In genomic region chr5:96531962-96532361, GRCm38 (mm10) we compare ENCODE assay signal across 10 mouse cellular contexts.
"Had no signal": no experiment of that assay in that cellular context is flagged by ENCODE, and none has a peak within 500 bp of the region (broad histone marks: within the 10 kb centered on the region; RNA-seq: fewer than 3 reads in every experiment).

No protein-coding gene starts in this region.

- DNase-seq: kidney, adult 18-20 months; kidney, adult 9 months; kidney, postnatal 14 days; kidney, postnatal 4 days; liver, postnatal 0 days; lung, embryonic 14.5 days; midbrain, embryonic 14.5 days; thymus, adult 2 months; thymus, postnatal 36 days had no signal

- ATAC-seq: liver, postnatal 0 days; lung, postnatal 0 days had no signal
